Mouse (Mus musculus) liver, postnatal 0 days (tissue): ENCODE data around the gene Senp1.

Experiments used
- CTCF ChIP-seq: sonication (generic); IDR thresholded peaks from 2 replicates; pipeline ENCODE4 v1.5.1; 2016; ENCODE audit warnings: antibody characterized with exemption, low read depth
- EP300 ChIP-seq: IDR thresholded peaks from 2 replicates; pipeline ENCODE4 v1.6.1; 2016; ENCODE audit warnings: antibody characterized with exemption, low read depth, mild to moderate bottlenecking

GRCm38 (mm10) chr15:98114852-98115778 lies 21.6 kb upstream of the Senp1 start:
- TF ChIP-seq CTCF: no peak
- TF ChIP-seq EP300: no peak
